Mouse (Mus musculus) forebrain, embryonic 13.5 days (tissue): ENCODE measurements at regions not wholly inside any gene's neighbourhood (a gene's known extent, or its start where the extent isn't known, plus 50 kb on each side); places are given as distances from the start of the nearest gene placed in this dataset.

Experiments
- ATAC-seq: fragments of 200-750 bp; cut with Nextera tagmentation; 2 replicates; pipeline ENCODE4 v1.8.0; 2017
- H3K27ac ChIP-seq: fragments of 300-500 bp; sonication (generic); 2 replicates; pipeline ENCODE4 v1.5.1; 2015; ENCODE audit warnings: inconsistent platforms, mild to moderate bottlenecking, moderate library complexity
- H3K27me3 ChIP-seq: fragments of 300-500 bp; sonication (generic); 2 replicates; pipeline ENCODE4 v1.6.1; 2015; ENCODE audit warnings: mild to moderate bottlenecking, inconsistent platforms
- H3K36me3 ChIP-seq: fragments of 300-500 bp; sonication (generic); 2 replicates; pipeline ENCODE4 v1.6.1; 2015; ENCODE audit warnings: mild to moderate bottlenecking, inconsistent platforms; ENCODE audit not compliant: poor library complexity, severe bottlenecking
- H3K4me1 ChIP-seq: fragments of 300-500 bp; sonication (generic); 2 replicates; pipeline ENCODE4 v1.6.1; 2015; ENCODE audit warnings: inconsistent platforms
- H3K4me2 ChIP-seq: fragments of 300-500 bp; sonication (generic); 2 replicates; pipeline ENCODE4 v1.6.1; 2015; ENCODE audit warnings: inconsistent platforms, mild to moderate bottlenecking, moderate library complexity
- H3K4me3 ChIP-seq: fragments of 300-500 bp; sonication (generic); 2 replicates; pipeline ENCODE4 v1.5.1; 2015; ENCODE audit warnings: mild to moderate bottlenecking, inconsistent platforms
- H3K9ac ChIP-seq: fragments of 300-500 bp; sonication (generic); 2 replicates; pipeline ENCODE4 v1.6.1; 2015; ENCODE audit warnings: mild to moderate bottlenecking, inconsistent platforms
- H3K9me3 ChIP-seq: fragments of 300-500 bp; sonication (generic); replicated peaks from 2 replicates; pipeline ENCODE4 v1.6.1; 2016; ENCODE audit warnings: inconsistent platforms
- WGBS: fragments of 180-500 bp; shearing (Covaris S2); methylation state at CpG from one replicate; pipeline ENCODE4 v1.1.7; 2015; 5-methylcytosine and 5-hydroxymethylcytosine counted together

DNA sequence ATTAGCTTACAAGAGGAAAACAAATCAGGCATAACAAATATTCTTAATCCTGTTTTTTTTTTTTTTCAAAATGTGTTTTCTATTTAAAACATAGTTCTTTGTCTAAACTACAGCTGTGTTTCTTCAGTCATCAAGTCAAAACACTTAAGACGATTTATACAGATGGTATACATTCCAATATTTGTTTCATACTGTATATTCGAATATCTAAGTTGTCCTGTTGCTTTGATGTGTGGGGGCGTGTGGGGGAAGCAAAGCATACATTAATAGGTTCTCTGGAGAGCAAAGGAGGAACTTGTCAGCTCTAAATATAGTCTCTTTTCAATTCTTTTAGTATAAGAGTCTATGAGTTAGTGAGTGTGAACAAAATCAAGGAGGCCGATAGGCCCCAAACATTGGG lies 1056.7 kb upstream of the Cdh7 start:
- Histone ChIP-seq H3K4me3 (no peak overlapping the region), H3K9ac (no peak overlapping the region), H3K27ac (no peak overlapping the region), H3K36me3 (no peaks in the 10 kb centered on the region), H3K4me1 (no peaks in the 10 kb centered on the region), H3K4me2 (no peak overlapping the region), H3K27me3 (no peaks in the 10 kb centered on the region), H3K9me3 (no peaks in the 10 kb centered on the region)
- ATAC-seq = no peak
- 75% methylated on average over 4 of the region's 4 CpGs for WGBS

DNA sequence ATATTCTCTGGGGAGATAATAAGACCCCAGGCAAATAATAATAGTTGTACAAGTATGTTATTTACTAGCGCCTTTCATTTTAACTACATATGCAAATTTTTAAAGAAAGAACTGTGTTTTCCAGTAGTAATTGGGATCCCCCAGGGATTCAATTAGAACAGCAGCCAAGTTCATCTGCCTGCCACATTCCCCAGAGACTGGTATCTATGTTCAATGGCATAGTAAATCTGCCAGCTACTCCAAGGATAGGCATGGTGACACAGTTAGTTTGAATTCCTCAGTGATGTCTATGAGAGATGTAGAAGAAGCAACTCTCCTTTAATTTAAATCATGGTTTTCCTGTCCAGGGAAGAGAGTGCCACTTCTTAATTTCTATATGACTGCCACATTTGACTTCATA lies 1047.9 kb upstream of the Cdh7 start:
- Histone ChIP-seq H3K36me3 (no peaks in the 10 kb centered on the region), H3K4me2 (no peak overlapping the region), H3K27ac (no peak overlapping the region), H3K4me3 (no peak overlapping the region), H3K9ac (no peak overlapping the region), H3K27me3 (no peaks in the 10 kb centered on the region), H3K4me1 (no peaks in the 10 kb centered on the region), H3K9me3 (no peaks in the 10 kb centered on the region)
- WGBS = 77% methylated on average over 1 of the region's 1 CpGs
- no peak for ATAC-seq

DNA sequence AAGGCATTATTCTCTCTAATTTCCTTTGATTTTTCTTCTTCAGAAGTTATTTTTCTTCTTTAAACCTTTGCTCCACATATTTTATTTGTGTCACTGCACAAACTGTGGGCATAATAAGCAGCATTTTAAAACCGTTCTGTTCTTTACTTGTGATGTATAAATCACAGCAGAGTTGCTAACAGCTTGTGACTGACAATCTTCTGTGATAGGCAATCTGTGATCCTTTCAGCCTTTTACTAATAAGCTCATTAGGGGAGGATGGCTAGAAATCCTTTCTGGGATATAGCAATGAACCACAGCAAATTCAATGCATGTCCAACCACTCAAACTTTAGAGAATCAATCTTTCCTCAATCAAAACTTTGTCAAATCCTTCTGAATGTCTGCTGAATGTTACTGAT lies 1007.4 kb upstream of the Cdh7 start:
- H3K4me1 ChIP-seq = no peaks in the 10 kb centered on the region
- H3K9ac ChIP-seq = no peak overlapping the region
- no peaks in the 10 kb centered on the region for H3K9me3 ChIP-seq
- no peak overlapping the region for H3K4me3 ChIP-seq
- WGBS = 23% methylated on average over 1 of the region's 1 CpGs
- no peak overlapping the region for H3K27ac ChIP-seq
- H3K27me3 ChIP-seq = no peaks in the 10 kb centered on the region
- peak; percentile 67; the same call in 1 of the 2 replicates for ATAC-seq
- no peaks in the 10 kb centered on the region for H3K36me3 ChIP-seq
- no peak overlapping the region for H3K4me2 ChIP-seq

DNA sequence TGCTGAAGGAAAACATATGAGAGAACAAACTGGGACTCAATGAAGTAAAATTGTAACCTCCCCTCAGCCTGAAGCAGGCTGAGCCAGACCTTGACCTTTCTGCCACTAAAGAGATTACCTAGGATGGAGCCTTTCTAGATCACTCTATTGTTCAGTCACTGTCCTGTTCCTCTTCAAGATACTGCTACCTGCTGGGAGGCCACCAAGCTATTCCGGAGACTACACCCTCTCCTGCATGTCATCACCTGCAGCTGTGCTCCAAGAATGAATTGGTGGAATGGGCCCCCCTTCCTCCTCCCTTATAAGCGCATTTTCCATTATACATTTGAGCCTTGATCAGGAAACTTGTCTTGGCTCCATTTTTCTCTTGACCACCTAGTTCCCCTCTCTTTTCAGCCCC lies 987.6 kb upstream of the Cdh7 start:
- H3K27ac ChIP-seq = no peak overlapping the region
- H3K4me3 ChIP-seq = no peak overlapping the region
- no peak for ATAC-seq
- H3K9ac ChIP-seq = no peak overlapping the region
- no peaks in the 10 kb centered on the region for H3K36me3 ChIP-seq
- no peaks in the 10 kb centered on the region for H3K4me1 ChIP-seq
- H3K9me3 ChIP-seq = no peaks in the 10 kb centered on the region; the same call in 1 of the 2 replicates
- no peak overlapping the region for H3K4me2 ChIP-seq
- WGBS = 80% methylated on average over 2 of the region's 2 CpGs
- no peaks in the 10 kb centered on the region for H3K27me3 ChIP-seq
